Mouse (Mus musculus) adrenal gland, postnatal 36 days (tissue): ENCODE measurements around the gene Sdc4. TPM values are rescaled to one million over a fixed set of nuclear protein-coding genes. Genes with fewer than 3 reads are reported as not detected.

Experiments used
- DNase-seq, 2 experiments: peaks; one replicate each; pipeline ENCODE4 v3.0.0; 2021; ENCODE audit warnings: mixed read lengths in 1 of 2
- total RNA-seq, 2 experiments: library from RNA; stranded (reverse); gene quantifications; 2 replicates each; pipeline ENCODE4 v1.2.3; 2021

Sdc4 gene
- total RNA-seq, 2 experiments from 2014 or later: 116 to 144 TPM

- peak in 1 of 2 experiments; percentile 28 for DNase-seq
These were observed 11.8 kb downstream of the Sdc4 start for GRCm38 (mm10) chr2:164431676-164432465.

- no peak for DNase-seq
These were observed 13.0 kb downstream of the Sdc4 start for GRCm38 (mm10) chr2:164430697-164431096.

- no peak for DNase-seq
These were observed 13.6 kb downstream of the Sdc4 start for GRCm38 (mm10) chr2:164429881-164430615.

- DNase-seq: no peak
These were observed 15.2 kb downstream of the Sdc4 start for GRCm38 (mm10) chr2:164428451-164428850.

GRCm38 (mm10) chr2:164426952-164427351 is 16.7 kb downstream of the Sdc4 start:
- DNase-seq: no peak

- DNase-seq: peak in 1 of 2 experiments; percentile 39
These were observed 17.6 kb downstream of the Sdc4 start for GRCm38 (mm10) chr2:164426121-164426520.

- no peak for DNase-seq
These were observed 18.3 kb downstream of the Sdc4 start for GRCm38 (mm10) chr2:164425401-164425800.

- DNase-seq: no peak
These were observed 19.3 kb downstream of the Sdc4 start for GRCm38 (mm10) chr2:164424406-164424805.

GRCm38 (mm10) chr2:164423464-164423863 is 20.2 kb downstream of the Sdc4 start:
- DNase-seq: no peak

- DNase-seq: peak in 1 of 2 experiments; percentile 36
These were observed 20.9 kb downstream of the Sdc4 start for GRCm38 (mm10) chr2:164422675-164423393.

- DNase-seq: no peak
These were observed 21.7 kb downstream of the Sdc4 start for GRCm38 (mm10) chr2:164421979-164422378.

GRCm38 (mm10) chr2:164421306-164421705 is 22.4 kb downstream of the Sdc4 start:
- DNase-seq: no peak

GRCm38 (mm10) chr2:164419489-164419888 is 24.2 kb downstream of the Sdc4 start:
- no peak for DNase-seq

- DNase-seq: no peak
These were observed 25.3 kb downstream of the Sdc4 start for GRCm38 (mm10) chr2:164418308-164418875.

GRCm38 (mm10) chr2:164417198-164417597 is 26.5 kb downstream of the Sdc4 start:
- DNase-seq: peak in 1 of 2 experiments; percentile 43

- DNase-seq: no peak
These were observed 29.1 kb downstream of the Sdc4 start for GRCm38 (mm10) chr2:164414581-164414980.

GRCm38 (mm10) chr2:164414167-164414566 is 29.5 kb downstream of the Sdc4 start:
- DNase-seq: no peak

GRCm38 (mm10) chr2:164407708-164408107 is 36.0 kb downstream of the Sdc4 start:
- peak; percentile 78 to 83 for DNase-seq

- DNase-seq: no peak
These were observed 38.2 kb downstream of the Sdc4 start for GRCm38 (mm10) chr2:164405519-164405918.

- no peak for DNase-seq
These were observed 38.6 kb downstream of the Sdc4 start, which contains the start of gene Matn4 for GRCm38 (mm10) chr2:164405060-164405459. TSS of gene Matn4 (minus strand) at chr2:164405160.

GRCm38 (mm10) chr2:164404082-164404990 is 39.4 kb downstream of the Sdc4 start:
- peak; percentile 53 to 63 for DNase-seq
